Mouse (Mus musculus) stomach, embryonic 15.5 days (tissue): ENCODE measurements around the gene Bcl2l14. TPM values are rescaled to one million over a fixed set of nuclear protein-coding genes. Genes with fewer than 3 reads are reported as not detected.

Source experiments
- polyA plus RNA-seq: library from polyadenylated mRNA; unstranded; fragments of >200 nt; fragmentation: Nextera tagmentation; extraction: Ambion mirVana; gene quantifications from 2 replicates; pipeline ENCODE4 v1.2.1, GENCODE M21; 2015

Bcl2l14 gene
- polyA plus RNA-seq, 1 experiment from 2014 or later, result 12.0 TPM

Other genes with a start within 250 kb of the Bcl2l14 start
- gene Lrp6, start 170.6 kb downstream of the Bcl2l14 start, polyA plus RNA-seq, result 23.6 and 26.5 TPM in 2 replicates
- gene Mansc1, start 236.2 kb downstream of the Bcl2l14 start, polyA plus RNA-seq, result 8.2 and 10.1 TPM in 2 replicates
- 18.6 and 20.3 TPM in 2 replicates for gene Borcs5, start 243.2 kb downstream of the Bcl2l14 start, polyA plus RNA-seq